Mouse (Mus musculus): ENCODE measurements around the gene Tars2. TPM values are rescaled to one million over a fixed set of nuclear protein-coding genes. Genes with fewer than 3 reads are reported as not detected.

The Tars2 gene
- polyA plus RNA-seq, 1 experiment from 2014 or later = 66.3 TPM

DNA sequence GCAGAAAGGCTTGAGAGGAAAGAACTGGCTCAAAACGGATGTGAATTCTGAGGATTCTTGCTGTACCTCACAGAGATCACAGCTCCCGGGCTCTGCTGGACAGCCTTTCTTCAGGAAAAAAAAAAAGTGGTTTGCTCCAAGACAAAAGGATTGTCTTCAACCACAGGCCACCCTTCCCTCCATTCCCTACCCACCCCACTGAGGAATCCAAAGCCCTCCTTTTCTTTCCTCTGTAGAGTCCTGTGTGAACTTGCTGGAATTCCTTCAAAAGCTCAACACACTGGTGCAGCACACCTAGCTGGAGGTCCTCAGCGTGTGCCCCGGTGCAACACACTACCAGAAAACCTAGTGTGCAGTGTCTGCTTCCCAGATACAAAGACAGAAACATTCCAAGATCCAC is 1.8 kb upstream of the Tars2 start:
- H3K9me3 ChIP-seq (replicated peaks) = no peaks in the 10 kb centered on the region
- no peak overlapping the region for H3K4me2 ChIP-seq
- peaks cover 37% of the 10 kb centered on the region for H3K36me3 ChIP-seq
- H3K4me3 ChIP-seq = no peak overlapping the region
- no peak for ATAC-seq
- no peak overlapping the region for H3K27ac ChIP-seq
- no peaks in the 10 kb centered on the region for H3K27me3 ChIP-seq (replicated peaks)
- no peaks in the 10 kb centered on the region for H3K4me1 ChIP-seq
- WGBS (ENCODE audit: insufficient replicate concordance) = 83% methylated on average over 4 of the region's 4 CpGs
- H3K9ac ChIP-seq = no peak overlapping the region

DNA sequence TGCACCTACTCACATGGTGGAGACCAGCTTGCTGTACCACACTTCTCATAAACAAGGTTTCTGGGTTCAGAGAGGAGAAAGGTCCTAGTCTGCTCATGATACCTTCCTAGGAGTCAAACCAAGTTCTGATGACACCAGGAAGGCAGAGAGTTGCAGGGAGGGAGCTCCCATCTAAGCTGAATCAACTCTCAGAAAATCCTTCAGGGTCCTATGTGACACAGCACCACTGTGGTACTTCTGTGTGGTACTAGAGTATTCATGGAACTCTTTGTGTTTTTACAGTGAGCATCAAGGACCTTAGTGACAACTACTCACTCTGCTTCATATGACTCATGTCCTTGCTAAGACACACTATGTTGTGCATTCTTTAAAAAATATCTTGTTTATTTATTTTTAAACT is 650 bp upstream of the Tars2 start:
- Histone ChIP-seq H3K9ac (no peak overlapping the region), H3K4me1 (no peaks in the 10 kb centered on the region)
- no peak for ATAC-seq

DNA sequence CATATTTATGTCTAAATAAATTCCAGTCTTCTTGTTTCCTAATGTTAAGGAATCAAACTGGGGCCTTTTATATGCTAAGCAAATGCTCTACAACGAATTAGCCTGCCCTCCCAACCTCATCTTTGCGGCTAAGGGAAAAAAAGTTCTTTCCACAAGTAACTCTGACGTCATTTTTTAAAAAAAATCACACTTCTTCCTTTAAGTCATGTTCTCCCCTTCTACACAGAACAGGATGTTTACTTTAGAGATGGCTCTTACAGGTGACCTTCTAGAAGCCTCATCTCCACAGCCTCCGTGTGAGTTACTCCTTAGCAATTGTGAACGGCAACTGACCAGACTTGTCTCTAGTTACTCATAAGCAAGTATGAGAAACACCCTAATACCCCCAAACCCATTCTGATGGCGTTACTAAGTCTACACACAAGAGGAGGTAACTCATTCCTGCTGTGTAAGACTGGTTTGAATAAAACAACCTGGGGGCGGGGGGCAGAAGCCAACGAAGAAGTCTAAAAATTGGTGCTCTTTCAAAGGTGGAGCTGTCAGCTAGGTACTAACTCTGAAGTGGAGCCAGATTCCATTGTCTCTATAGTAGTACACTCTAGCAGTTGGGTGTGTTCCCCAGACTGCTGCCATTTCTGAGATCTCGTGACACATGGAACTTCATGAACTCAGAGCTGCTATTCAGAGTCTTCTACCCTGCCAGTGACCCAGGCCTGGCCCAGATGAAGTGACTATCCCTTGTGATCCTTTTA is 1.4 kb downstream of the Tars2 start:
- Histone ChIP-seq H3K27ac (no peak overlapping the region), H3K4me3 (no peak overlapping the region), H3K4me2 (no peak overlapping the region), H3K9me3 (replicated peaks) (no peaks in the 10 kb centered on the region), H3K36me3 (peaks cover 6% of the 10 kb centered on the region), H3K9ac (no peak overlapping the region), H3K4me1 (peaks cover 8% of the 10 kb centered on the region), H3K27me3 (replicated peaks) (0 out of 2 replicates have a peak, but pooled peaks cover 3% of the 10 kb centered on the region)
- no peak for ATAC-seq
- 46% methylated on average over 9 of the region's 9 CpGs for WGBS (ENCODE audit: insufficient replicate concordance)

More for the DNA sequence above, 650 bp upstream of the Tars2 start:
- Histone ChIP-seq H3K27ac (no peak overlapping the region), H3K36me3 (peaks cover 26% of the 10 kb centered on the region), H3K9me3 (replicated peaks) (no peaks in the 10 kb centered on the region), H3K4me2 (no peak overlapping the region), H3K4me3 (no peak overlapping the region), H3K27me3 (replicated peaks) (0 out of 2 replicates have a peak, but pooled peaks cover 3% of the 10 kb centered on the region)

- Histone ChIP-seq H3K4me1 (peaks cover 16% of the 10 kb centered on the region), H3K4me2 (no peak overlapping the region), H3K27me3 (replicated peaks) (0 out of 2 replicates have a peak, but pooled peaks cover 3% of the 10 kb centered on the region), H3K4me3 (no peak overlapping the region), H3K27ac (no peak overlapping the region), H3K9me3 (replicated peaks) (no peaks in the 10 kb centered on the region), H3K9ac (no peak overlapping the region), H3K36me3 (peaks cover 13% of the 10 kb centered on the region)
- WGBS (ENCODE audit: insufficient replicate concordance) = 75% methylated on average over 2 of the region's 2 CpGs
- no peak for ATAC-seq
Observed at GRCm38 (mm10) chr3:95756808-95757207, 3.2 kb downstream of the Tars2 start.

DNA sequence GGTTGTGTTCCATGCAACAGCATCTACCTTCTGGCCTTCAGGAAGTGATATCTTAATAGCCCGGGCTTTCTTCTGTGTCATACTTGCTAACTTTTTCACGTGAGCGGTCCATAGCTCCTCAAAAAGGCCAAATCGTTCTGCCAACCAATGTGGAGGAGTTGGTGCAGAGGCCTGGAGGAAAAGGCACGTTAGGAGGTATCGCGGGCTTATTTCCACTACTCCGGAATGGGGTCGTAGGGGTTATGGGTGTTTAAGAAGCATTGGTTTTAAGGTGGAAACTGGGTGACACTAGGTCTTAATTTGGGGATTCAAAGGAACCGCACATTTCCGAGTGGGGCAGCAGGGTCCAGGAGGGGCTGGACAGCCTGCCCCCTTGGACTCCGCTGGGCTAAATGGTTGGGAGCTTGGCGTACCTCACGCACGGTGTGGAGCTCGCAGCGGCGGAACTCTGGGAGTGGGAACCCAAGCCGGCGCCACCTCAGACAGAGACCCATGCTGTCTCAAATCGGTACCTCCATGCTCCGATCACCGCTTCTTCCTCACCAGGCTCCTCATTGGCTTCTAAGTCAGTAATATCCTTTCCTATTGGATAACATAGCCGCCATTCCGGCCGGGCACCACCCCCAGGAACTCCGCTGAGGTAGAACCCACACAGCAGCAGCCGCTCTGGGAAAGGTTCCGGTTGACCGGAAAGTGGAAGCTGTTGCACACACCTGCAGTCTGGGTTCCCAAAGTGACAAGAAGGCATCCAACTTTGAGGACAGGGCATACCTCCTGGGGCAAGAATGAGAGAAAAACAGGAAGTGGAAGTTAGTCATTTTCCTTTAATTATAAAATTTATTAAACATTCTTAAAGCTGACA is 5.4 kb downstream of the Tars2 start:
- H3K4me3 ChIP-seq = peak overlapping the region; percentile 83
- peak overlapping the region; percentile 82 for H3K9ac ChIP-seq
- H3K27me3 ChIP-seq (replicated peaks) = 0 out of 2 replicates have a peak, but pooled peaks cover 3% of the 10 kb centered on the region
- H3K36me3 ChIP-seq = peaks cover 35% of the 10 kb centered on the region
- ATAC-seq = peak; percentile 99
- 2% methylated on average over 30 of the region's 30 CpGs for WGBS (ENCODE audit: insufficient replicate concordance)
- peak overlapping the region; percentile 73 for H3K4me2 ChIP-seq
- peaks cover 16% of the 10 kb centered on the region for H3K4me1 ChIP-seq
- H3K9me3 ChIP-seq (replicated peaks) = no peaks in the 10 kb centered on the region
- H3K27ac ChIP-seq = peak overlapping the region; percentile 77

- H3K4me1 ChIP-seq = peaks cover 16% of the 10 kb centered on the region
- peaks cover 52% of the 10 kb centered on the region for H3K36me3 ChIP-seq
- 88% methylated on average over 3 of the region's 3 CpGs for WGBS (ENCODE audit: insufficient replicate concordance)
- no peak overlapping the region for H3K4me3 ChIP-seq
- H3K27me3 ChIP-seq (replicated peaks) = 0 out of 2 replicates have a peak, but pooled peaks cover 3% of the 10 kb centered on the region
- no peak overlapping the region for H3K9ac ChIP-seq
- no peak for ATAC-seq
- no peak overlapping the region for H3K27ac ChIP-seq
- no peak overlapping the region for H3K4me2 ChIP-seq
- H3K9me3 ChIP-seq (replicated peaks) = no peaks in the 10 kb centered on the region
Observed at GRCm38 (mm10) chr3:95752935-95753334, 7.1 kb downstream of the Tars2 start.

GRCm38 (mm10) chr3:95740406-95740805 is 19.6 kb downstream of the Tars2 start:
- Histone ChIP-seq H3K9me3 (replicated peaks) (no peaks in the 10 kb centered on the region), H3K36me3 (peaks cover 88% of the 10 kb centered on the region), H3K4me2 (peak overlapping the region; percentile 38), H3K27me3 (replicated peaks) (no peaks in the 10 kb centered on the region), H3K4me3 (no peak overlapping the region), H3K4me1 (peaks cover 53% of the 10 kb centered on the region), H3K9ac (no peak overlapping the region), H3K27ac (peak overlapping the region; percentile 76)
- peak; percentile 59 for ATAC-seq
- WGBS (ENCODE audit: insufficient replicate concordance) = 23% methylated on average over 8 of the region's 8 CpGs

- WGBS (ENCODE audit: insufficient replicate concordance) = 48% methylated on average over 7 of the region's 7 CpGs
- peak within 1 kb of the TSS; percentile 38 for H3K4me2 ChIP-seq
Observed at GRCm38 (mm10) chr3:95739353-95740104, 20.5 kb downstream of the Tars2 start, which contains the start of gene Ecm1. Gene Ecm1 (minus strand): TSS chr3:95739569.

DNA sequence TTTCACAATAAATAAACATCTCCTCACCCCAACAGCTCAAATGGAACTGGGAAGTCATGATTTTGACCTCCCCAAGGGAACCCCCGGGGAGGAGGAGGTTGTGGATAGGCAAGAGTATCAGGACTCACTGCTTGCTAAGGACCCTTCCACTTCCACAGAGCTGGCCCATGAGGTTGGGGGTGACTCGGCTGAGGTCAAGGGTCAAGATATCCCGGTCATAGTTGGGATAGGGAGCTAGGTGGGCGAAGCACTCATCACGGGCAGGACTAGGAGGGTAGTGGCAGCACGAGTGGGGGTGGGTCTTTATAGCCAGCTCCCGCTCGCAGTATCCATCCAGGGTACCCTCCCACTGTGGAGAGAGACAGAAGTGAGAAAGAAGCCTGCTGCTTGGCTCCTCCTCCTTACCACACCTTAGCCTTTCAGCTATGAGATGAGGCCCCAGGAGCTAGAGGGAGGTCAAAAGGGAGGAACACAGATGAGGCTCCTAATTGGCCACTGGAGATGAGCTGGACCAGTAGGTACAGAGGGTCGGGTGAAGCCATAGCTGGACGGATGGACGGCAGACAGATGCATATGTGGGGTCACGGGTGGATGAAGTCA is 24.8 kb downstream of the Tars2 start:
- Histone ChIP-seq H3K4me3 (no peak overlapping the region), H3K4me1 (peaks cover 64% of the 10 kb centered on the region), H3K9ac (no peak overlapping the region), H3K36me3 (peaks cover 42% of the 10 kb centered on the region), H3K27ac (peak overlapping the region; percentile 50; the same call in 1 of the 2 replicates), H3K9me3 (replicated peaks) (no peaks in the 10 kb centered on the region), H3K4me2 (no peak overlapping the region), H3K27me3 (replicated peaks) (no peaks in the 10 kb centered on the region)
- no peak for ATAC-seq
- WGBS (ENCODE audit: insufficient replicate concordance) = 82% methylated on average over 12 of the region's 12 CpGs

More at GRCm38 (mm10) chr3:95739353-95740104, 20.5 kb downstream of the Tars2 start, which contains the start of gene Ecm1:
- Histone ChIP-seq H3K9me3 (replicated peaks) (no peaks in the 10 kb centered on the region), H3K27me3 (replicated peaks) (no peaks in the 10 kb centered on the region), H3K4me3 (no peak within 1 kb of the TSS), H3K27ac (peak within 1 kb of the TSS; percentile 76), H3K36me3 (peaks cover 85% of the 10 kb centered on the region), H3K9ac (peak within 1 kb of the TSS; percentile 23; the same call in 1 of the 2 replicates), H3K4me1 (peaks cover 62% of the 10 kb centered on the region)
- ATAC-seq = no peak

- Histone ChIP-seq H3K4me2 (peak overlapping the region; percentile 42), H3K27ac (peak overlapping the region; percentile 50), H3K4me1 (peaks cover 54% of the 10 kb centered on the region), H3K4me3 (no peak overlapping the region), H3K9me3 (replicated peaks) (no peaks in the 10 kb centered on the region), H3K9ac (peak overlapping the region; percentile 43; the same call in 1 of the 2 replicates), H3K36me3 (peaks cover 32% of the 10 kb centered on the region), H3K27me3 (replicated peaks) (no peaks in the 10 kb centered on the region)
- ATAC-seq = peak; percentile 62
- WGBS (ENCODE audit: insufficient replicate concordance) = 35% methylated on average over 13 of the region's 13 CpGs
Observed at GRCm38 (mm10) chr3:95734092-95734702, 25.8 kb downstream of the Tars2 start.
